Mouse (Mus musculus) bone marrow, adult 2 months (tissue): ENCODE measurements around the gene Prkcq. TPM values are rescaled to one million over a fixed set of nuclear protein-coding genes. Genes with fewer than 3 reads are reported as not detected.

Experiments
- H3K27ac ChIP-seq: fragments of 200-500 bp; 2 replicates; pipeline ENCODE4 v1.5.1; 2012; ENCODE audit warnings: low read depth, mild to moderate bottlenecking, control low read depth, inconsistent platforms, low read length; ENCODE audit not compliant: control insufficient read depth, poor library complexity, insufficient read depth
- H3K4me1 ChIP-seq: fragments of 200-500 bp; 2 replicates; pipeline ENCODE4 v1.6.1; 2011; ENCODE audit warnings: low read length; ENCODE audit not compliant: control insufficient read depth, insufficient read depth
- H3K4me3 ChIP-seq: fragments of 200-500 bp; replicated peaks from 2 replicates; pipeline ENCODE3; 2011; ENCODE audit warnings: mild to moderate bottlenecking, low read depth, low read length, control low read depth; ENCODE audit not compliant: control insufficient read depth
- CTCF ChIP-seq: fragments of 200-500 bp; IDR thresholded peaks from 2 replicates; pipeline ENCODE4 v1.5.1; 2011; ENCODE audit warnings: low read length, control low read depth; ENCODE audit not compliant: control insufficient read depth, insufficient read depth
- POLR2A ChIP-seq: fragments of 200-500 bp; IDR thresholded peaks from 2 replicates; pipeline ENCODE4 v1.6.1; 2011; ENCODE audit warnings: low read depth, mild to moderate bottlenecking, control low read depth, low read length, borderline replicate concordance; ENCODE audit not compliant: control insufficient read depth
- WGBS: fragments of 180-500 bp; shearing (Covaris S2); methylation state at CpG from one replicate; pipeline ENCODE4 v1.1.7; 2018; 5-methylcytosine and 5-hydroxymethylcytosine counted together
- polyA plus RNA-seq: library from polyadenylated mRNA; stranded (reverse); fragments of >200 nt; gene quantifications from 2 replicates; pipeline ENCODE4 v1.2.4, GENCODE M21; 2011; ENCODE audit warnings: low replicate concordance; ENCODE audit not compliant: missing spikeins, insufficient read depth, insufficient read length

Gene Prkcq
- polyA plus RNA-seq, 1 experiment: 25.8 TPM

- Histone ChIP-seq H3K4me1 (no peaks in the 10 kb centered on the region; the same call in 1 of the 2 replicates), H3K4me3 (no peak overlapping the region), H3K27ac (no peak overlapping the region)
- no peak for TF ChIP-seq POLR2A
- no peak for TF ChIP-seq CTCF
- WGBS: 20% methylated on average over 4 of the region's 4 CpGs
Measured at GRCm38 (mm10) chr2:11173521-11173920, 1.6 kb downstream of the Prkcq start.

GRCm38 (mm10) chr2:11174101-11174500 is 2.2 kb downstream of the Prkcq start:
- Histone ChIP-seq H3K4me1 (no peaks in the 10 kb centered on the region; the same call in 1 of the 2 replicates), H3K27ac (peak overlapping the region; percentile 53), H3K4me3 (no peak overlapping the region)
- 71% methylated on average over 4 of the region's 4 CpGs for WGBS
- TF ChIP-seq POLR2A (no peak), CTCF (no peak)

- no peak for TF ChIP-seq CTCF
- no peak for TF ChIP-seq POLR2A
- Histone ChIP-seq H3K4me1 (no peaks in the 10 kb centered on the region; the same call in 1 of the 2 replicates), H3K4me3 (no peak overlapping the region), H3K27ac (no peak overlapping the region)
- WGBS: 91% methylated on average over 12 of the region's 12 CpGs
Measured at GRCm38 (mm10) chr2:11177880-11178279, 6.0 kb downstream of the Prkcq start.

GRCm38 (mm10) chr2:11181510-11181909 is 9.6 kb downstream of the Prkcq start:
- H3K4me3 ChIP-seq: no peak overlapping the region
- WGBS: 70% methylated on average over 4 of the region's 4 CpGs
- no peak overlapping the region for H3K27ac ChIP-seq
- no peak for TF ChIP-seq POLR2A
- TF ChIP-seq CTCF: no peak
- H3K4me1 ChIP-seq: no peaks in the 10 kb centered on the region; the same call in 1 of the 2 replicates

GRCm38 (mm10) chr2:11182096-11182495 is 10.2 kb downstream of the Prkcq start:
- Histone ChIP-seq H3K27ac (no peak overlapping the region), H3K4me1 (peaks cover 1% of the 10 kb centered on the region), H3K4me3 (no peak overlapping the region)
- TF ChIP-seq POLR2A: no peak
- no peak for TF ChIP-seq CTCF
- 83% methylated on average over 7 of the region's 7 CpGs for WGBS

GRCm38 (mm10) chr2:11183991-11184390 is 12.1 kb downstream of the Prkcq start:
- no peak overlapping the region for H3K4me3 ChIP-seq
- peaks cover 2% of the 10 kb centered on the region for H3K4me1 ChIP-seq
- no peak overlapping the region for H3K27ac ChIP-seq
- 82% methylated on average over 5 of the region's 5 CpGs for WGBS
- TF ChIP-seq CTCF: no peak
- no peak for TF ChIP-seq POLR2A

GRCm38 (mm10) chr2:11186586-11186985 is 14.7 kb downstream of the Prkcq start:
- 77% methylated on average over 3 of the region's 3 CpGs for WGBS
- Histone ChIP-seq H3K4me3 (no peak overlapping the region), H3K4me1 (peaks cover 2% of the 10 kb centered on the region), H3K27ac (no peak overlapping the region; the same call in 1 of the 2 replicates)
- TF ChIP-seq POLR2A: no peak
- no peak for TF ChIP-seq CTCF

GRCm38 (mm10) chr2:11187166-11187565 is 15.3 kb downstream of the Prkcq start:
- 7% methylated on average over 2 of the region's 2 CpGs for WGBS
- Histone ChIP-seq H3K4me1 (peaks cover 2% of the 10 kb centered on the region), H3K4me3 (no peak overlapping the region), H3K27ac (no peak overlapping the region; the same call in 1 of the 2 replicates)
- TF ChIP-seq POLR2A (no peak), CTCF (no peak)

- 52% methylated on average over 1 of the region's 1 CpGs for WGBS
- Histone ChIP-seq H3K27ac (no peak overlapping the region), H3K4me1 (peaks cover 2% of the 10 kb centered on the region), H3K4me3 (no peak overlapping the region)
- no peak for TF ChIP-seq POLR2A
Measured at GRCm38 (mm10) chr2:11188279-11188678, 16.4 kb downstream of the Prkcq start.
